Mouse (Mus musculus) liver, postnatal 0 days (tissue): ENCODE results near the gene Spats2.

Experiments
- CTCF ChIP-seq: sonication (generic); IDR thresholded peaks from 2 replicates; pipeline ENCODE4 v1.5.1; 2016; ENCODE audit warnings: antibody characterized with exemption, low read depth
- EP300 ChIP-seq: IDR thresholded peaks from 2 replicates; pipeline ENCODE4 v1.6.1; 2016; ENCODE audit warnings: antibody characterized with exemption, low read depth, mild to moderate bottlenecking

GRCm38 (mm10) chr15:99098493-99098861 is 27.2 kb upstream of the Spats2 start:
- TF ChIP-seq CTCF (no peak), EP300 (no peak)
